Mouse (Mus musculus): Measurements from ENCODE around the gene Sh2d6.

The Sh2d6 gene

DNA sequence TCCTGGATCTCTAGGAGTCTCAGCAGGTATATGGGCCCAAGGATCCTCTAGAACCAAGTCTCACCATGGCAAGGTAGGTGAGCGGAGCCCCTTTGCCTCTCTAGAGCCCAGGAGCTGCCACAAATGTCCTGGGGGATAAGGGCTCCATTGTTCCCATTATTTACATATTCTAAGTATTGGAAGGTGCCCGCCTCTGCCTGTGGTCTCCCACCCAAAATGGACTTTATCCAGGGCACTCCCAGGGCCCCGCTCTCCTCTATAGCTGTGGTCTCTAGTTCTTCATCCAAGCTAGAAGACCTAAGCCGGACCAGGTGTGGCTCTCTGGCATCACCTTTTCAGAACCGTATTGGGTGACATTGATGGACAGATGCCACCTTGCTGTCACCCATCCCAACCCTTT is at the start of gene Sh2d6:
Sh2d6 (minus strand) TSS at position 101 of the 400 bp plus-strand sequence.
- no peak for DNase-seq (ENCODE audit: low spot score)

DNA sequence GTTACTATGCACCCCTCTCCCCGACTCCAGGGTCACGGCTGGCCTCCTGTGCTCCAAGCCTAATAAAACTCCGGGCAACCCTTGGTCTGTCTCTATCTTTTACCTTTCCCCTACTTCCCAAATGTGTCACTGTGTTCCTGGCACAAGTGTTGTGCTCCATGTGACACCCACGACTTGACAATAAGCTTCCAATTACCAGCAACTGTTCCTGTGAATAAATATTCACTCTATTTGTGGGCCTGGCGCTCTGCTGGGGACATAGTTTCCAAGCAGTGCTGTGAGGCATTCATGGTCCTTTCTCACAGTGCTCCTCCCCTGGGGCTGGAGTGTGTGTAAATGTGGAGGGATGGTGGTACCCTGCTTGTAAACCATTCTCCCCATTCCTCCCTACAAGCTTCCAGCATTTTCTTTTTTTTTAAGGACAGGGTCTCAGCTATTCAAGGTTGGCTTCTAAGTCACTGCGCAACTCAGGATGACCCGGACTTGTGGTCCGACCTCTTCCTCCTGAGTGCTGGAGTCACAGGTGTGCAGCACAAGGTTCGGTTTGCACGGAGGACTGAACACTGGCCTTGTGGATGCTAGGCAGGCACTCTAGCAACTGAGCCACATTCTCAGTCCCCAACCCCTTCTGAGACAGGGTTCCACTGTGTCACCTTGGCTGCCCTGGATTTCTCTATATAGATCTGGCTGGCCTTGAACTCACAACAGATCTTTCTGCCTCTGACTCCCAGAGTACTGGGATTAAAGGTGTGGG is 49.3 kb upstream of the Sh2d6 start:
- DNase-seq (ENCODE audit: low spot score): no peak

DNA sequence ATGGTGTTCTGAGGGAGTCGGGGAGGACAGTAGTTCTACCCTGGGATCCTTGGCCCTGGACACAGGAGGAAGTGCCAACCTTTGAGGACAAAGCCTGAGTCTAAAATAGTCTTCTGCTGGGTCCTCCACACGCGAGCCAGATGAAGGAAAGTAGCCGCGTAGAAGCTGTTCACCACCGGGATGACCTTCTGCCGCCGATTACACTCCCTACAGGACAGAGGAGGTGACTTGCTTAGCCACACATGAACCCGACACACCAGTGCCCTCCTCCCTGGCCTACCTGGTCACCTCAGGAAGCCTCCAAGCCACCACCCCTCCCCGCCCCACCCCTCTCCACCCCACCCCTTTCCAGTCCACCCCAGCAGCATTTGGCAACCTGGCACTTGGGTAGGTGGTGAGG is 47.2 kb upstream of the Sh2d6 start:
- no peak for DNase-seq (ENCODE audit: low spot score)

DNA sequence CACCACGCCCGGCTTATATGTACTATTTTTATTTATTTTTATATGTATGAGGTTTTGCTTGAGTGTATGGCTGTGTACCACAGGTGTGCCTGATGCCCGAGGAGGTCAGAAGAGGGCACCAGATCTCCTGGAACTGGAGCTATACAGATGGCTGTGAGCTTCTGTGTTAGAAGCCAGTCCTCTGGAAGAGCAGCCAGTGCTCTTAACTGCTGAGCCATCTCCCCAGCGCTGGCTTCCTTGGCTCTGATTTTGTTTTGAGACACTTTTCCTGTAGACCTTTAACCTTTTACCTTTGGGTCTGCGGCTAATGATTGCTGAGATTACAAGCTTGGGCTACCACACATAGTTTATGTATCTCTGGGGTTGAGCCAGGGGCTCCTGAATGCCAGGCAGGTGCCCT is 46.0 kb upstream of the Sh2d6 start:
- peak; percentile 64 for DNase-seq (ENCODE audit: low spot score)

DNA sequence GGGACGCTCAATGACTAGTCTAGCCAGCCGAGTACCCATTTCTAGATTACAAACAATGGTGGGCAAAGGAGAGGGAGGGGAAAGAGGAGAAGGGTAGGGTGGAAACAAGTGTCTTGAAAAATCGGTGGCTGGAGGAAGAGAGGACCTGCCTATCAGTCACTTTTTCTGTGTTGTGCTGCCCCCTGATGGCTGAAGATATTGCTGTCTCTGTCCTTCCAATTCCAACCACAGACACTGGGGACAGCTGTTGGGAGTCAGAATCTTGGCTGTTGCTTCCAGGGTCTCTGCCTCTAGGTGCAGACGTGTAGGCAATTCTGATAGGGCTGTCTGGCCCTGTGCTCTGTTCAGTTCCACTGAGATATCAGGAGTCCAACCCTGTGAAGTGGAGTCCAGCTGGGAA is 44.5 kb upstream of the Sh2d6 start:
- peak; percentile 88 for DNase-seq (ENCODE audit: low spot score)

DNA sequence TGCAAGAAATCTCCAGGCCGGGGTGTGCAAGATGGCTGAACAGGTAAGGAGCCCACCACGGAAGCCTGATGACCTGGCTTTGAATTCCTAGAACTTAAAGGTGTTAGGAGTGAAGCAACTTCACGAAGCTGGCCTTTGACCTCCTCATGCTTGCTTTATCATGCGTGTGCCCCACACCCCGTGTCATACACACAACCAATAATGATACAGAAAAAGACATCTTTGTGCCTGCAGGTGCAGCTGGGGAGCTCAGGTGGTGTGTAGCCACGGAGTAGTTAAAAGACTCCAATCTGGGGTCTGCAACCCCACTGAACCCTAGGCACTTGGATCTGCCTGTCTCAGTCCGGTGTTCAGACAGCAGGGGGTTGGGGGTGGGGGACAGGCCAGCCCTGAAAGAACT is 44.0 kb upstream of the Sh2d6 start:
- peak; percentile 52 for DNase-seq (ENCODE audit: low spot score)

DNA sequence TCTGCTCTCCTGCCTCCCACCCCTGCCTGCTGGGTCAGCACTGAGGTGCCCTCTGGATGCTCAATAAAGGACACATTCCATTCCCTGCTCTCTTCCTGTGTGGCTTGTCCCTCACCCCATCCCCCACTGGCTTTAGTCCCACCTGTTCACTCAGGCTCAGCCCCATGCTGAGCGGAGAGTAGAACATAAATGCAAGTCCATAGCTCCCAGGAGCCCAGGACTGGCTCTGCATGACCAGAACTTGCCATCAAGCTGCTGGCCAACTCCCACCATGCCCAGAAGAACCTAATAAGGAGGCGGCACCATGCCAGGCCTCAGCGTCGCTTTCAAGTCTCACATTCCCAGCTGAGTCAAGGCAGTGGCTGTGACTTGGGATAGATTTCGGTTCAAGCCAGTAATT is 41.4 kb upstream of the Sh2d6 start:
- DNase-seq (ENCODE audit: low spot score): no peak

DNA sequence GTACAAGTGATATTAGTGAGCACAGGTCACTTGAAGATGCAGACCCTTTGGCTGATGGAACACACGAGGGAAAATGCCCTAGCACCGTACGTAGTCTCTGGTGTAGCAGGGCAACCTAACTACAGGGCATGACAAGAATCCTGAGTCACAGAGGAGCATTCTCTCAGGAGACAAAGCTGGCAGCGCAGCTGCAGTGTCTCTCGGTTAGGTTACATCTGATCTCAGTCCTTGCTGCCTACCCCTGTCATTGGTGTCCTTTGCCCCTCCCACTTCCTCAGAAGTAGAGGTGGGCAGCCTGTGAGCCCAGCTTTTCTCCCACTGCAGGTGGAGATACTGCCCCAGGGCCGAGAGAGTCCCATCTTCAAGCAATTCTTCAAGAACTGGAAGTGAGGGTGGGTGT is 41.0 kb upstream of the Sh2d6 start:
- DNase-seq (ENCODE audit: low spot score): no peak

DNA sequence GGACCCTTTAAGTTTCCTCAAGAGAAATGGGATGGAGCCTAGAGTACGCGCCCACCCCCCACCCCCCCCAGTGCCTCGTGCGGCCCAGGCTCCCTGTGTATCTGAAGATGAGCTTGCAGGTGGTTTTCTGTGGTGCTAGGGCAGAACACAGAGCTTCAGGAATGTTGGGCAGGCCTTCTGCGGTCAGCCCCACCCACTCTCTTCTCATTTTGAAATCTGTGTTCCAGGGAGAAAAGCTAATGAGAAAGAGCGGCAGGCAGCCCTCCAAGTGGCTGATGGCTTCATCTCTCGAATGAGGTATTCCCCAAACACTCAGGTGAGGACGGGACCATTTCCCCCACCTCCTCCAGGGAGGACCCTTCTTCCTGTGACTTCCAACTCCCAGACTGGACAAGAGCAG is 39.3 kb upstream of the Sh2d6 start:
- no peak for DNase-seq (ENCODE audit: low spot score)

DNA sequence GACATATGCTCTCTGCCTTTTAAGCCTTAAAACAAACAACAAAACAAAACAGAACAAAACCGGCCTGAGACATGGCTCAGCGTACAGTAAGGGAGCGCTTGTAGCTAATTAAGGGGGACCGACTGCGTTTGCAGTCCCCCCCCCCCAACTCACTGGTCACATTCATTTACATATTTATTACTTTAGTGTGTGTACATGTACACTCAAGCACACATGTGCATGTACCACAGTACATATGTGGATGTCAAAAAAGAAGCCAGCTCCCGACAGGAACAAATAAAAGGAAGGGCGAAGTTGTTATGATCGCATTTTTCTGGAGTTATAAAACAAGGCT is 31.5 kb upstream of the Sh2d6 start:
- DNase-seq (ENCODE audit: low spot score): no peak

DNA sequence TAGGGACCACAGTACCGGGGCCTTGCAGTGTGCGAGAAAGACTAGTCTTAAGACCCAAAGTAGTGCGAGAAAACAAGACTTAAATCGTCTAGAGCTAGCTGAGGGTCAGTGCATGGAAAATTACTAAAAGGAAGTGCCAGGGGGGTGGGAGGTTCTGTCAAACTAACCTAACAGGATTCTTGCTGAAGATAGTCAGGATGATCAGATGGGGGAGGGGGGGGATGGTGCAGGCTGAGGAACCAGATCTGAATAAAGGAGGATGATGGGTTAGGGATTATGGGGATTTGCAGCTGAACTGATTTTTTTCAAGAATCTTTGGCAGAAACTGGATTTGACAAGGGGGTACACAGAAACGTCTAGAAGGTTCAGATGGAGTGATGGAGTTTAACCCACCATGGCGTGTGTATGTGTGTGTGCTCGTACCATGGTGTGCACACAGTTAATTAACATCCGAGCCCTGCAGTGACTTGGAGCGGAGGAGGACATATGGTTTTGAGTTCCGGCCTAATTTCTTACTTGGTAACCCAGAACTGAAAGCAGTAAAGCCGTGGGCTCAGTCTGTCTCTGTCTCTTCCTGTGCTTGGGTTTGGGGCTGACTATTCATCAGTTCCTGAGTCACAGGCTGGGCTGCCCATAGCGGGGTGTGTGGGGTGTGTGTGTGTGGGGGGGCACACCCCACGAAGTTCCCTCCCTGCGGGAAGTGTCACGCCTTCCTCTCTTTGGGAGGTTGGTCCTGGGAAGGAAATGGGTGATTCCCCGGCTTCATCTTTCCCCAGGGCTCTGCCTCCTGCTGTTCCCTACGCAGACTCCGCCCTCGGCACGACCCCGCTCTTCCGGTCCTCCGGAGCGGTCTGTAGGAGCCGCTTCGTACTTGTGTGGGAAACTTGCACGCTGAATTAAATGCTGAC is 30.9 kb upstream of the Sh2d6 start:
- DNase-seq (ENCODE audit: low spot score): peak; percentile 79

DNA sequence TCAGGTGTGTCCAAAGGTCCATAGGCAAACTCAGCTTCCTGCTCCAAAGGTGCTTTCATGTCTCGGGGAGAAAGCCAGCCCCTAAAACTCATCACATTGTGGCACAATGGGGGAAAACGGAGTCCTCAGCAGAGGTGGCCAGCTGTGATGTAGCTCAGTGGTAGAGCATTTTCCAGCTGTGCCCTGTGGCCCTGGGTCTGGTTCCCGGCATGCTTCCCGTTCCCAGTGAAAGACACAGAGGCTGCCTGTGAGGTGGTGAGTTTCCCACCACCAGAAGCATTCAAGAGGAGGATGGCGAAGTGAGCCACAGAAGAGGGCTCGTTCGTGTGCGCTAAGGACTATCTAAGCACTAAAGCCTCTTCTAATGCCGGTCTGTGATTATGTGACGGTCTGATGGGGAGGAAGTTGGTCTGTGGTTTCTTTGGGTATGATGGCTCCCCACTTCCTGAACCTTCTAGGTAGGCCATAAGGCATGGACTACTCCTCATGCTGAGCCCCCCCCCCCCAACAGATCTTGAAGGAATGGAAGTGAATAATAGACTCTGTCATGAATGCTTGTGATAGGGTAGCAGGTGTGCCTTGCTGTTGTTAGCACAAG is 29.1 kb upstream of the Sh2d6 start:
- DNase-seq (ENCODE audit: low spot score): no peak

DNA sequence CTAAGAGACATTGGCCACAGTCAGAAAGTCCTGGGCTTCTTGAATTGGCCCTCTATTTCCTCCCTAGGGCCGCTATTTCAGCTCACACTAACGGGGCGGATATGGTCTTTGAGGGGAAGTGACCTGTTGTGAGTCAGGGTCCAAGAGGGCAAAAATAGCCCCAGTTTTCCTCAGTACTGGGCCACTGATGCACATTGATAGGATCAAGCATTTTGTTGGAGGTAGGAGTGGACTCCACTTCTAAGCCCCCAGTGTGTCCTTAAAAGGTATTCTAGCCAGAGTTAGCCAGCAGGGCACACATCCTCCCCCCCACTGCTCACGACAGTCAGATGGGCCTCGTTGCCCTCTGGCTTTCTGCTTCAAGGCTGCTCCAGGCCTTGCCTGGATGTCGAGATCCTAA is 28.5 kb upstream of the Sh2d6 start:
- DNase-seq (ENCODE audit: low spot score): no peak

DNA sequence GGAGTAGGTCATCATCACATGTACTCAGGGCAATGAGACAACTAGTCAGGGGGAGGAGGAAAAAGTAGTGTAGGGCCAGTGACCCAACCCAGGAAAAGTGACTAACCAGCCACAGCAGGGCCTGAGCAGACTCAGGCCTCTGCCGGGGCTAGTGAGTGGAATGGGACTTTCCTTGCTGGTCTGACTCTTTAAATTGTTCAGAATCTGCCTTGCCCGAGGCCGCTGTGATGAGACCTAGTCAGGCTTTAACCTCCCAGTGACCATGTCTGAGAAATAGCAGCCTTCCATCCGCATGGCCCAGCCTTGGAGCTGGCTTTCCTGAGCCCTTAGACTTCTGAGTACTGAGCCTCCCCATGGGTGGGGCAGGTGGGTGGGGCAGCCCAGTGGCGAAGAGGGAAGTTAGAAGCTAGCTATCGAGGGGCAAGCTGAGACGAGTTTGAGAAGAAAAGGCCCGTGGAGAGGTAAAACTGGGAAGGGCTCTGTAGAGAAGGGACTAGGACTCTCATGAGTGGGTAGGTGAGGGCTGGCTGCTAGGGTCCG is 27.6 kb upstream of the Sh2d6 start:
- DNase-seq (ENCODE audit: low spot score): peak; percentile 23

DNA sequence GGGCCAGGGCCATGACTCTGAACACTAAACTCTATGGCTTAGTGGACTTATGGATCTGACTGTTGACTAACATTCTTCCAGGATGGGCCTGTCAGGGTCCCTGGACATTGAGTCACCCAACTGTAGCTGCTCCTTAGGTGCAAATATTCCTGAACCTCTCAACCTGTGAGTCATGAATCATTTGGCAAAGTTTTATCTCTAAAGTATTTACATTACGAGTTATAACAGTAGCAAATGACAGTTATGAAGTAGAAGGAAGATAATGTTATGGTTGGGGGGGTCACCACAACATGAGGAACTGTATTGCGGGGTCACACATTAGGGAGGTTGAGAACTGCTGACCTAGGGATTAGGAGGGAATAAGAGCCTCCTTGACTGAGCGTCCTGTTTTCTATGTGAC is 26.4 kb upstream of the Sh2d6 start:
- no peak for DNase-seq (ENCODE audit: low spot score)

DNA sequence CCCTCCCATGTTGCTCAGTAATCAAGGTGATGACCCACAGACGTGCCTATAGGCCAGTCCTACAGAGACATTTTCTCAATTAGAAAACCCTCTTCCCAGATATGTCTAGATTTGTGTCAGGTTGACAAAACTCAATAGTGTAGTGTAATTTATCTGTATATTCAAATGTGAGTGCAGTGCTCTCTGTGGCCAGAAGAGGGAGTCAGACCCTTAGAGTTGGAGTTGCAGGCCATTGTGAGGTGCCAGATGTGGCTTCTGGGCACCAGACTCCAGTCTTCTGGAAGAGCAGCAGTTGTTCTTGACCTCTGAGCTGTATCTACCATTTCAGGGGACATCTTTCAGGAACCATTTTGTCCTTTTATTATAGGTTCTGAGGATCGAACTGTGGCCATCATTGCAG is 25.6 kb upstream of the Sh2d6 start:
- no peak for DNase-seq (ENCODE audit: low spot score)

DNA sequence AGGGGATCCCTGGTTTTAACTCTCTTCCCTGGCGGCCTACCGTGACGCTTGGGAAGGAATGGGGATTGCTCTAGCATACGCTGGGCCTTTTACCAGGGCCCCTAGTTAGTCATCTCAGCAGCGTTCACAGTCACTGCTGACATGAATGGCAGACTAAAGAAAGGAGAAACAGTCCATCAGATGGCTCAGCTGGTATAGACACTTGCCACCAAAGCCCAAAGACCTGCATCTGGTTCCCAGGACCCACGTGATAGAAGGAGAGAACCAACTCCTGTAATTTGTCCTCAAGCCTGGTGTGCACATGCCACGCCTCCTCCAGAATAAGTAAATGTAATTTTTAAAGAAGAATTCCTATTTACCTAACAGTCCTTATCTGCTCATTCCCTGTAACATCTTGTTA is 23.9 kb upstream of the Sh2d6 start:
- no peak for DNase-seq (ENCODE audit: low spot score)

DNA sequence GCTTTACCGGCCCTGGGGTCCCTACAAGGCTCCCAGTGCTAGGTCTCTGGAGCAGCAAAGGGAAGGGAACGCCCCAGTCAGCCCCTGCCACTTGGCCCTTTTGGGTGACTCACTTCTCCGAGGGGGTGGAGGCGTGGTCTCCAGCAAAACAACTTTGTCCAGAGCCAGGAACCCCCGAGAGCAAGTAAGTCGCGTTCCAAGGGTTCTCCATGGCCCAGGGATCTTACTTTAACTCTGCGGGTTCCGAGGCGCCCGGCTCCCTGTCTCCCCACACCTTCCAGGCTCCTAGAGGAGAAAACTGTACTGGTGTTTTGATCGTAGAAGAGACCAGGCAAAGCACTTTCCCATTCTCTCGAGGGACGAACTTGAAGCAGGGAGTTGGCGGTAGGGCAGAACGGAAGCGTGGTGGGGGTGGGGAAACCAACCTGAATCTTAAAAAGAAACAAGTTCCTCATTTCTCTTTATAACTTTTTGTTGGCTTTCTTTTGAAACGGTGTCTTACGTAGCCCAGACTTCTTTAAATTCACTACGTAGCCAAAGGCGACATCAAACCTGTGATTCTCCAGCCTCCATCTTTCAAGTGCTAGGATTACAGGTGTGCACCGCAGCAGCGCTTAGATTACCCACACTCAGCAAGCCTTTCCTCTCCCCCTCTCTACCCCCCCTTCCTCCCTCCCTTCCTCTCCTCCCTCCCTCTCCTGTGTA is 22.9 kb upstream of the Sh2d6 start, which contains the start of gene Capg:
Capg (plus strand) TSS at position 109 of the 705 bp plus-strand sequence.
- DNase-seq (ENCODE audit: low spot score): peak; percentile 42

DNA sequence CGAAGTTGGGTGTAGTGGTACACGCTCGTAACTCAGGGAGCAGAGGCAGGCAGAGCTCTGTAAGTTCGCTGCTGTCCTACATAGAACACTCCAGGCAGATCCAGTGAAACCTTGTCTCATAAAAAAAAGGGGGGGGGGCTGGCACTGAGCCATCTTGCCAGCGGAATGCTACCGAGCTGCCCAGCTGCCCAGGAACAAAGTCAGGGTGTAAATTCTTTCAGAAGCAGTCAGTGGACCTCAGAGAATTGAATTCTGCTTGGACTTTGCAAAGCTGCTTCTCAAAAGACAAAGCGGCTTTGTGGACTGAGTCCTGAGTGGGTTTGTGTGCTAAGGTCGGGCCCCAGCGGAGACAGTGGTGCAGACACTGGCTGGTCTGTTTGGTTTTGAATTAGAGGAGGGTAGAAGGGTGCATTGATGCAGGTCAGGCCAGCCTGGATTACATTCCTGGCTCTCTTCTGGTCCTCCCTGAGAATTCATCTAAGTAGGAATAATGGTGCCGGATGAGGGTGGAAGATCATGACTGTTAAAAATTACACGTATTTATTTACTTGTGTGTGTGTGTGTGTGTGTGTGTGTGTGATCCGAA is 21.9 kb upstream of the Sh2d6 start:
- no peak for DNase-seq (ENCODE audit: low spot score)

DNA sequence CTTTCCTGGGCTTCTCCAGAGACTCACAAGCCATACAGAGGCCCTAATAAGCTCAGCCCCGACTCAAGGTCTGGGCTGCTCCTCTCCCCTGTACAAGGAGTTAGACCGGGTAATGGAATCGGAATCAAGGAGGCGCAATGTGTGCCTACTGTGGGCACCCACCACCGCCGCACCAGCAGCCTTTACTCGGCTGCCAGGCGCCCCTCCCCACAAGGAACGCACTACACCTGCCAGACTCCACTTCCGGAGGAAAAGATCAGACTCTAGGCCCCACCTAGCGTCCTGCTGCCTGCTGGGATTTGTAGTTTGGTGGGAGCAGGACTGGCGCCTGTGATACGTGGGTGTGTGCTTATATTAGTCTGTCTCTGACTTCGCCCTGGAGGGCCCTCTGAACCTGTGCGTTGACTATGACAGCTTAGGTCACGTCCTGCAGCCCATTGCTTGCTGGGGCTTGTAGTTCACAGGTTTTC is 17.1 kb upstream of the Sh2d6 start:
- peak; percentile 93 for DNase-seq (ENCODE audit: low spot score)

DNA sequence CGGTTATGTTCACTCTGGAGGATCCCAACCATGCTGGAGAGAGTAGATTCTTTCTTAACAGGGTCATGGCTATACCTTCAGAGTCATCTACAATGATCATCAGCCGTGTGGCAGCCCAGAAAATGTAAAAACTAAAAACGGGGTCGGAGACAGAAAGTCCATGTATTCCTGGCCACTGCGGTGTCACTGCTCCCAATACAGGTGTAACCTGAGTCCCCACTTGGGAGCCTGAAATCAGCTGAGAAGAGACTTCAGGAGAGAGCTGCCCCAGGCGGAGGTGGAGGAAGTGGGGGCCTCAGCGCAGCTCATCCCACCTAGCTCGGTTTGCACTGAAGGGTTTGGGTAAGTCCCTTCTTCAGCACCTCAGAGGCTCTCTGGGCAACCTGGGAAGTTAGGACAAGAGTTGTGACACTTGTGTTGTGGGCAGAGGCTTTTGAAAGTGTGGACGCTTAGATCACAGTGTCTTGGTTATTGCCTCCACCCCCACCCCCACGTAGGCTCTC is 16.5 kb upstream of the Sh2d6 start:
- DNase-seq (ENCODE audit: low spot score): no peak
